Mouse (Mus musculus): ENCODE measurements around the gene Pdzk1ip1.

Pdzk1ip1 gene

DNA sequence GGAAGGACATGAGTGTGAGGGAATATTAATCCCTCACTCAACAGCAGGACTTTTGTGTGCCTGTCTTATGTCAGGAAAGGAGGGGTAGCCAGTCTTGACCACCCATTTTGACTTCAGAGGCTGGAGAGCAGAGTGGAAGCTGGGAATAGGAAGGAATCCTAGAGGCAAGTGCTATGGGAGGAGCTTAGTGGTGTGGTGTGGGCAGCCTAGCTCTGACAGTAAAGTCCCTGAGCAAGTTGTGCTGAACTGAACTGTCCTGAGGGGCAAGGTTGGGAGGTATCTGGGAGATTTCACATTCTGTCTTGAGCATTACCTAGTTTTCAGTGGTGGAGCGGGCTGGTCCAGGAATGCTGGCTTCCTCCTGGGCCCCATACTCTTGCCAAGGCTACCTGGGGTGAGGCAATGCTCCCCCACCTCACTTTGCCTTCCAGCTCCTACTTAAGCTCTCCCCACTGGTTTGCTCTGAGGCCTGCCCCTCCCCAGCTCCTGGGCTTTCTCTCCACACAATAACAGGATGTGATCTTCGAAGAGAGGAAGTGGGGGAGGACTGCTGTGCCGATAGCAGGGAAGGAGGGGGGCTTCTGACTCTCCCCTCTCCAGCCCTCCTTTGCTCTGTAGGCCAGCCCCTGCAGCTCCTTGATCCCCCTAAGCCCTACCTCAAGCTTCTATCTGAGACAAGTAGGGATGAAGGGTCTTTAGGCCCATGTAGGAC, 13.1 kb upstream of the Pdzk1ip1 start:
- WGBS = 54% methylated on average over 3 of the region's 3 CpGs

DNA sequence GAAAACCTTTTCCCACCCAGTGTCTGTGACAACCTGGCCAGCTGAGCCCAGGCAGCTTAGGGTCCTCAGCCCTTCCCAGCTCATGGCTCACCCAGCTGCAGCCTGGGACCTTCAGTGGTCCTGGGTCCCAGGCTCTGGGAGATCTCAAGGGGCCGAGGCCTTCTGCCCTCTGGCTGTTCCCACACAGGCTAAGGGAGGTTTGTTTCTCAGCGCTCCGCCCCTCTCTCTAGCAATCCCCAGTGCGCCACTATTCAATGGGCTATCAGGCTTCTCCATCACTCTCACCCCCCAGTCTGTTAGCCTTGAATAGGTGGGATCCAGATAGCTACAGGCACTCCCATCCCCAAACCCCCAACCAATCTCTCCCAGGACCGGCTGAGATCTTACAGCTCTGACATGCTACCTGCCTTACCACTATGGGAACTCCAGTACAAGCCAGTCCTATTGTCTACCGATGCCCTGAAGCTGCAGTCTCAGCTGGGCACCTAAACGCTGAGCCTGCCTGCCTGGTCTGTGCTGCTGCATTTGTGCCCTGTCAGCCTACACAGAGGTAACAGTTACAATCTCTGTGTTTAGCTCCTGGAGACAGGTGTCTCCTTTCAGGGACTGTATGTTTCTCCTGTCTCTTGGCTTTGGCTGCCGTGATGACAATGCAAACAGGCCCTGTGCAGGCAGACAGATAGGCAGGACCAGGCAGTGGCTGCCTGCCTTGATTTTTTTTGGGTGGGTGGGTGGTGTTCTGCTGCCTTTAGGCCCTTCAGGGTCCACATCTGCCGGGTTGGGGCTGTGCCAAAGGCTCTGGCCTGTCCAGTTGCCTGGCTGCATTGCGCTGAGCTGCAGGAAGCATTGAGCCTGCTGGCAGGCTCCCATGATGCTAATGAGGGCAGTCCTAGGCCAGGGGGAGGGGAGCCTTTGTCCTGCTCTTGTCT, 9.4 kb upstream of the Pdzk1ip1 start:
- 64% methylated on average over 10 of the region's 10 CpGs for WGBS

DNA sequence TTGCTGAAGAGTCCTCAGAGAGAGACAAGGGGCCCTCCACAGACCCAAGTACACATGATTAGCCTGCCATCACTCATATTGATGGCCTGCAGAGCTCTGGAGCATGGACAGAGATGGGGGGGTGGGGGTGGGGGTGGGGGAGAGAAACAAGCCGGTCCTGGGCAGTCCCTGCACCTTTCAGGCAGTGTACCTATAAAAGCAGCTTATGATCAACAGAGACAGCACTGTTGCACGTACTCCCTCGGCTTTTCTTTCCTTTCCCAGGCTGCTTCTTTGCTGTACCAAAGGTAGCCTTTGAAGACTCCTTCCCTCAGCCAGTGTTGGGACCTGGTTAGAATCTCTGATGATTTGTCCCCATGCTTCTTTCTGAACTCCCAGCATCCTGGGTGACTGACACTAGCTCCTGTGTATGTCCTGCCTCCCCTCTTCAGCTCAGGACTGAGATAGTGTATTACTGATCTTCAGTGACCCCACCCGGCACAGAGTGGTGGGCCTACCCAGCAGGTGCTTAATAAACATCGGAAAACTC, 8.6 kb upstream of the Pdzk1ip1 start:
- WGBS = 49% methylated on average over 5 of the region's 5 CpGs

GRCm38 (mm10) chr4:115083031-115083430, 5.5 kb upstream of the Pdzk1ip1 start:
- WGBS = 80% methylated on average over 3 of the region's 3 CpGs

- WGBS = 22% methylated on average over 6 of the region's 6 CpGs
Measured at GRCm38 (mm10) chr4:115085522-115086095, 2.9 kb upstream of the Pdzk1ip1 start.

DNA sequence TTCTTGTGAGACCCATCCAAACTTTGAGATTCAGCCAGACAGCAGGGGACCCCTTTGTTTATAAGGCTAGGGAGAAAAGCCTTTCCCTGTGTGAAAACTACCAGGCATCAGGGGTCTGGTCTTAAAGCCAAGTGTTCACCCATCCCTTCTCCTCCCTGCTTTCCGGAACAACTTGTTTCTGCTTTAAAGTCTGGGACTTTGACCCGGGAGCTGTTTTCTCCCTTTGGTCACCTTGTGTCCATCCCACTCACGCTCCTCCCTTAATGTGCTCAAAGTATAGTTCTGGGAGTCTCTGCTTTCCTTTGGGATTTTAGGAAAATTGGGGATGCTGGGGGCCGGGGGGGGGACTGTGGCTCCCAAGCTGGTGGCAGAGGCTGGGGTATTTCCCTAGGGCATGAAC, 2.3 kb upstream of the Pdzk1ip1 start:
- 70% methylated on average over 4 of the region's 4 CpGs for WGBS

GRCm38 (mm10) chr4:115086763-115087415, 1.6 kb upstream of the Pdzk1ip1 start:
- WGBS = 83% methylated on average over 3 of the region's 3 CpGs

DNA sequence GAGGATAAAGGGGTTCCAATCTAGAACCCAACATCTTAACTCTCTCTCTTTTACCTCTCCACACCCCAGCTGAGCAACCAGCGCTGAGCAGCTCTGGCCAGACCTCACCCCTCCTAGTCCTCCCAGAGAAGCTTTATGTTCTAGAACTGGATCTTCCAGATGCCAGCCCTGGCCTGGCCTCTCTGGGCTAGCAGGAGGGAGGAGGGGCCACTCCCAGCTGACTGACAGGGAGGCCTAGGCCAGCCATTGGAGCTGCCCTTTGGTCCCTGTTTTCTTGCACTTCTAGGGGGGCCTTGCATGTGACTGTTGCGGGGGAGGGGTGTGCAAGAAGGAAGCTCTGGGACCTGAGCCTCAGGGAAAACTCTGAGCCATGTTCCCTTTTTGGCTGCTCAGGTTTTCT, 2.1 kb downstream of the Pdzk1ip1 start:
- 90% methylated on average over 2 of the region's 2 CpGs for WGBS

DNA sequence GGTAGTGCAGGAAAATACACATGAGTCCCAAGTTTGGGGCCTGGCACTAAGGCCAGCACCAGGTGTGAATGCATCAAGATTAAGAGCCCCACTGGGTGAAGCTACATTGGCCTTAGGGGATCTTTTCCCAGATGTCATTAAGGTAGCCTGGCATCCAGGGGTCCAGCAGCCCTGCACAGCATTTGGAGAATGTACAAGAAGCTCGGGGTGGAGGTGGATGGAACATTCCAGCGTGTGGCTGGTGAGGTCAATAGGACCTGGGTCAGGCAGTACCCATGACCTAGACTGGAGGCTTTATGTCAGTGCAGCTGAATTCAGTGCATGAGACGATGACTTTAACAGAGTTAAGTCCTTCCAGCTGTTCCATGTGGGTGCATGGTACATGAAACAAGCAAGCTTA, 3.3 kb downstream of the Pdzk1ip1 start:
- WGBS = 93% methylated on average over 3 of the region's 3 CpGs

DNA sequence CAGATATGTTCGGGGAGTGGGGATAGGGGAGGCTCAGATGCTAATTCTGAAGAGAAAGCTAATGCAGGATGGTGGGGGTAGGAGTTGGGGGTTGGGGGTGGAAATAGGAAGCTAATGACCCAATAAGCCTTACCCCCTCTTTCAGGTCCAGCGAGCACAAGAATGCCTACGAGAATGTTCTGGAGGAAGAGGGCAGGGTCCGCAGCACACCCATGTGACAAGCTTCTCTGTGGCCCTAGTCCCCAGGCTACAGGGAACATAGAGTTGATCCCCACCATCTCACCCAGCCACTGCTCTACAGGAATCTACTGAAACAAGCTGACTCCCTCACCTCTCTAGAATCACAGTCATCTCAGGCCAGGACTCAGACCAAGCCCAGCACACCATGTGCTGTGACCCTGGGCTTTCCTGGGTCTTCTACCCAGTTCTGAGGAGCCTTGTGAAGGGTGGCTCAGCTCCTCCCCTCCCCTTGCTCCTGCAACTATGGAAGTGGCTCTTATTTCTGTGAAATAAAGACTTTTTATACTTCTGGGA, 4.9 kb downstream of the Pdzk1ip1 start:
- 90% methylated on average over 4 of the region's 4 CpGs for WGBS

GRCm38 (mm10) chr4:115094056-115094455, 5.5 kb downstream of the Pdzk1ip1 start:
- WGBS = 89% methylated on average over 2 of the region's 2 CpGs

GRCm38 (mm10) chr4:115095671-115096434, 7.3 kb downstream of the Pdzk1ip1 start:
- 2% methylated on average over 31 of the region's 31 CpGs for WGBS

GRCm38 (mm10) chr4:115096435-115097145, 8.1 kb downstream of the Pdzk1ip1 start:
- WGBS = 26% methylated on average over 11 of the region's 11 CpGs

GRCm38 (mm10) chr4:115097146-115097496, 8.6 kb downstream of the Pdzk1ip1 start:
- WGBS = 2% methylated on average over 6 of the region's 6 CpGs

GRCm38 (mm10) chr4:115101682-115102081, 13.2 kb downstream of the Pdzk1ip1 start:
- 22% methylated on average over 6 of the region's 6 CpGs for WGBS

DNA sequence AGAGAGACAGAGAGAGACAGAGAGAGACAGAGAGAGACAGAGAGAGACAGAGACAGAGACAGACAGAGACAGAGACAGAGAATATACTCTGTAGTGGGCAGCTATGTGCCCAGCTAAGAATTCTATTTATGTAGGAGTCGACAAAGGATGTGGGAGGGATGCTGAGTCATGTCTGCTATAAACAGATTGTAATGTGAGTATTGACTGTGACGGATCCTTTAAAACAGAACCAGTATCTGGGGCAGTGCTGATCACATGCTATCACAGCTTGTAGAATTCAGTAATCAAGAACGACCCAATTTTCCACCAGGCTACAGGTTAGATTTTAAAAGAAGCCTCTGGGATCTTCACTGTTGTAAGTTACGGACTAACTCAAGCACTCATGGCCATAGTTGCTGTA, 15.0 kb downstream of the Pdzk1ip1 start:
- 26% methylated on average over 4 of the region's 4 CpGs for WGBS

GRCm38 (mm10) chr4:115111167-115111566, 22.7 kb downstream of the Pdzk1ip1 start:
- WGBS = 82% methylated on average over 2 of the region's 2 CpGs

GRCm38 (mm10) chr4:115113266-115113665, 24.8 kb downstream of the Pdzk1ip1 start:
- 52% methylated on average over 5 of the region's 5 CpGs for WGBS

- 94% methylated on average over 3 of the region's 3 CpGs for WGBS
Measured at GRCm38 (mm10) chr4:115119642-115120041, 31.1 kb downstream of the Pdzk1ip1 start.

DNA sequence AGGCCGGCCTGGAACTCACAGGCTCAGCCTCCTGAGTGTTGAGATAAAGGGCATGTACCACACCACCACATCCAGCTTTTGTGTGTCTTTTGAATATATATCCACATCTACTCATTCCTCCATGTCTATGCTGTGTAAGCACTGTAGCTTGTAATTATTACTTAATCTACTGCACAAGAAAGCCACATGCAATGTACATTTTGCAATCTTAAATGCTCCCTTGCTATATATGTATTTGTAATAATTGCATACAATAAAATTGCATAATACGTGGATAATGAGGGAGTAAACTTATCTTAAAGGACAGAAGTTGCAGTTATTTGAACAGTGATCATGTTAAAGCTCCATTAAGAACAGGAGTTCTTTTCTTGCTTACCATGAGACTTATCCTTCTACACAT, 32.7 kb downstream of the Pdzk1ip1 start:
- 83% methylated on average over 2 of the region's 2 CpGs for WGBS

Measured in cerebral cortex, adult 2 months (tissue).